Mouse (Mus musculus): ENCODE results near the gene Zfp128.

GRCm38 (mm10) chr7:12926316-12926715 is 45.3 kb downstream of the Zfp128 start:
- TF ChIP-seq CTCF (IDR thresholded peaks at IDR 0.05; ENCODE audit: borderline replicate concordance, insufficient read depth, low read length) (no peak), POLR2A (IDR thresholded peaks at IDR 0.05; ENCODE audit: low read depth, low read length) (no peak)

Data from embryonic fibroblast, embryonic 13.5 days (primary cell).